Mouse (Mus musculus): Measurements from ENCODE around the gene Zfp345.

DNA sequence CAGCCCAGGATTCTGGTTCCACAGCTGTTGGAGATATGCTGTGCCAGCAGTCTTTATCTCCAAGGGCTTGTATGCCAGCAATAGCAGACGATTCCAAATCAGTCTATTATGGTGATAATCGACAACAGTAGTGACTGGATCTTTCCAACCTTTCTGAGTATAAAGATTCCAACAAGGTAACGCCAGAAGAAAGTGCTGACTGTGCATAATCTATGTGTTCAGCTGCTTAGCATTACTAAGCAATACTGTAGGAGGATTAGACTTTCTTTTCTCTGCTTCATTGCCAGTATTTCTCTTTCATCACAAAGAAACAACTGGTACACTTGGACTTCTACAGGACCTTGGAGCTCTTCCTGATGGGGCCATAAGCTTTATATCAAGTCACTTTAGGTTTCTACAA is 27.9 kb upstream of the Zfp345 start:
- TF ChIP-seq CTCF (conservative IDR thresholded peaks at IDR 0.05; ENCODE audit: insufficient read depth, insufficient read length, low read depth, low read length) (no peak), POLR2A (IDR thresholded peaks at IDR 0.05; ENCODE audit: low read depth, low read length) (no peak)
